Mouse (Mus musculus) layer of hippocampus, postnatal 25 days (tissue): ENCODE data around the gene Amer2. TPM values are rescaled to one million over a fixed set of nuclear protein-coding genes. Genes with fewer than 3 reads are reported as not detected.
A peak's percentile ranks its signal among the peaks of the same experiment; 100 is the strongest.
"Not testable (repeated sequence)": the region's sequence is repeated elsewhere in the genome, so short reads cannot be mapped to it uniquely, and the experiment has no call there.

Experiments
- DNase-seq, 2 experiments: peaks; one replicate each; pipeline ENCODE4 v3.0.0; 2022; ENCODE audit warnings: mixed read lengths in 2 of 2, low spot score in 1 of 2; ENCODE audit errors: extremely low spot score in 1 of 2
- total RNA-seq, 2 experiments: library from RNA; stranded (reverse); gene quantifications; 2 replicates each; pipeline ENCODE4 v1.2.3; 2021

Amer2 gene
- total RNA-seq, result 10 to 100 TPM; 42.9 to 49.0 TPM

DNA sequence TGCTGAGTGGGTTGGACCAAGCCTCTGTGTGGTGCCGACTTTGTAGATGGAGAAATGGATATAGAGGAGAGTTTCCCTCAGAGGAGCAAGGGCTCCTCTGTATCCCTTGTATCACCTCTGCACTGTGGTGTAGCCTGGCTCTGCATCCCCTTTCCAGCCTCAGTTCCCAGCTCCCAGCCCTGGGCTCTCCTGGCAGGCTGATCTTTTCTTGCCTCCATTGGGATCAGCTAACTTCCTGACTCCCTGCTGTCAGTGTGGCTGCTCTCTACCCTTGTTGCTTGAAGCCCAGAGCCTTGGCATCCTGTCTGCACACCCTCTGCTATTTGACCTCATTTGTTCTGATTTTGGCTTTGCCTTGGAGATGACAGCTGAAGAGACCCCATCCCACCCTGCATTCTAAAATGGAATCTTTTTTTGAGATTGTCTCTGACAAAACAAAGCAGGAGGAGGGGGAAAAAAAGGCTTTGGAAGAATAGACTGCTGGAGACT is at the start of gene Amer2:
Gene Amer2 (plus strand): TSS at position 439 of the 489 bp plus-strand sequence.
- no peak for DNase-seq

DNA sequence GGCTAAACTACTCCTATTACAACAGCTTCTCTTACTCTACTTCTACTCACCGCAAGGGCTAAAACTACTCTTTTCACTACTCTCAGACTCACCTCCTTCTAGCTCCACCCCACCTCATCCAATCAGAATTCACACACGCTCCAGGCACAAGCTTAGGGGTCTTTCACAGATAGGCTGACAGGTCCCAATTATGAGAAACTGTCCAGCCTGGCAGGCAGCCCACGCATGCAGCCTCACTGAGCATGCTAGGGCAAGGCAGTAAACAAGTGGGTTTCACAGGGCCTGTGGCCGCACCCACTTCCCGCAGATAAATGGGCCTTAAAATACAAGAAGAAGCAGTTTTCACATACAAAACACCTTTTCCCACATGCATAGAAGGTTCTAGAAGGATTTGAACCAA is 33.1 kb upstream of the Amer2 start:
- DNase-seq, result not testable (repeated sequence)

DNA sequence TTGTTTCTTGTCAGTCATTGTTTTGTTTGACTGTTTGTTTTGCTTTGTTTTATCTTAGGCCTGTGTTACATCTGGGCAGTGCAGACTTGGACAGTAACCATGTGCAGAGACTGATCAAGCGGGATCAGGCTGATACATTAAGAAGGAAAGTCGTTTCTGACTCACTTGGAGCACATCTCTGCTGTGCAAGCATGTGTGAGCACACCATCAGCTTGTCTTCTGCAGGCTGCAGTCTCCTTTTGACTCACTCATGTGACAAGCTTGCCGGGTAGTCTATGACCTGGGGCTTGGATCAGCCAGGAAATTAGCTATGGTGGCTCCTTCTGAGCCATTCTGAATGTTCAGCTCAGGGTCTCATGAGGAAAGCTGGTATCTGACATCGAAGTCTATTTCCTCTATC is 32.5 kb upstream of the Amer2 start:
- no peak for DNase-seq

DNA sequence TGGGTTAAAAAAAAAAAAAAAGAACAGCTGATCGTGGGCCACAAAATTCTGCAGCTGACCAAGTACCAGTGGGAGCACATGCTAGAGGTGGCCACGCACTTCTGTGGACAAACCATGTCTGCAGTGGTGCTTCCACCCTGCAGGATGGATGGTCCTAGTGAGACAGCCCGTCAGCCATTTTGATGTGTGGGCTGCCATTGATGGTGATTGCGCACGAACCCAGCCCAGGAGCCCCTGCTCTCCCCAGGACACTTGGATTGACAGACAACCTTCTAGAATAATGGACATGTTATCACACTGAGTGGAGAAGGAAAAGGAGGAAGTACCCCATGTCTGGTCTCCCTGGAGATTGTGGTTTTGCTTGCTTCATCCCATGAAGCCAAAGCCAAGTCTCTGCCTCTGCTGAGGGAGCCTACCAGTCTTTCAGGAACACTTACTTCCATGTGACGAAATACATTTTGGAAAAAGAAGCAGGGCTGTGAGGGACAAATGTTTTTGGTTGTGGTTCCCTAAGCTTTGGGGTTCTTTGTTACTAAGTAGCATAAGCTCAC is 27.7 kb upstream of the Amer2 start:
- DNase-seq, result no peak

DNA sequence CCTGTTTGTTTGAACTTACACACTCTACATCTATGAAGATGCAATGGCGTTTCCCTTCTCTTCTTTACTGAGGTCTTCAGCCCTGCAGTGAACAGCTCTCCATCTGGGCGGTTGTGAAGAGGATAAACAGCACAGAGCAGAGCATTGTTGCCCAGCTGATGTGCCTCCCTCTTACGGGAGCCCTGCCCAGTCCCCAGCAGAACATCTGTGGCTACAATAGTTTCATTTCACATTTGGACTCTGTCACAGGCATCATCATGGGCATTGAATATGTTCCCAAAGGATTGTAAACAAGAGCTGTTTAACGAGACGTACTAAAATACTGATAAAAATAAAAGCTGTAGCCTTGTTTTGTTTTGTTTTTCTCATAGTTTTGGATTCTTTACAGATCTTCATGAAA is 14.7 kb upstream of the Amer2 start:
- DNase-seq, result no peak

DNA sequence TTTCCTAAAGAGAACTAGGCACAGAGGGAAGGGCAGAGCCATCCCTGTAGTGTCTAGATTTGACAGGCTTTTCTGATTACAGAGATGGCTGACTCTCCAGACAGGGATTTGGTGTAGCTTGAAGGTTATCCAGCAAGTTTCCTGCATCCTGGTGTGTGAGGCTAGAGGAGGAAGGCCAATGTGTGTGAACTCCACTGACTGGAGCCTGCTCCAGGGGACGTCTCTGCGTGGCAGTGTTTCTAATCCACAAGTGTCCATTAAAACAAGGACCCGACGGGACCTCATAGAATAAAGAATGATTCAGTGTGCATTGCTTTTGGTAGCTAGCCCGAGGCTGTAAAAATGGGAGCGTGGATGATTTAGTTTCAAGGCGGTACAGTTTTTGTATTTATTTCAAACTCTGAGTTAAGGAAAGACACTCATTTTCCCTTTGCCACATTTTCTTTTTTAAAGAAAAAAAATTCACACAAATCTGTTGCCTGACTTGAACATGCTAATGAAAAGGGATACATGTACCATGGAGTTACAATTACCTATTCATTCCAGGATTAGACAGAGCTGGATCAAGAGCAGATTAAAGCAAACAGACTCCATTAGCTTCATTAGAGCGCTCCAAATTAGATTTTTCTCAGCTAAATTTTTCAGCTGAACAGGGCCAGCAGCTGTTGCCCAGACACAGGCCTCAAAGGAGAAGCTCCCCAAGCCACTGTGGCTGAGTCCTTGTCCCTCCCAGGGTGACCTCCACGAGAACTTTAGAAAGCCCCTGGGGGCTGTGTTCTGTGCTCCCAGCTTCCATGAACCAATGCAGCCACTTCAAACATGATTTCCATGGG is 11.5 kb upstream of the Amer2 start:
- DNase-seq, result no peak

DNA sequence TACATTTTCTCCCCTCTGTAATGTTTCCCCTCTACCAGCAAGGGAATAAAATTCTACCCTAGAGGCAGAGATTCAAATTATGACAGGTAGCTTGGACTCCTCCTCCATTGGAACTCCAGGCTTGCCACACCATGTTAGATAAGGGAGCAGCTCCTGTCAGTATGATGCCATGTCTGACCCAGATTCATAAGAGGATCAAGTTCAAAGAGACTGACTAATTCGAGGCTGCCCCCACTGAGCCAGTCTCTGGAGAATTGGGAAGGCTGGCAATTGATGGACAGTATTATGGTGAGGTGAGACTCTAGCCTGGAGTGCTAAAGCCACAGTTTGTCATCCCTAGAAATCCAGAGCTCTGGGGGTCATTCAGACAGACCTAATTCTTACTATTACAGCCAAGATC is 6.3 kb upstream of the Amer2 start:
- DNase-seq, result no peak

DNA sequence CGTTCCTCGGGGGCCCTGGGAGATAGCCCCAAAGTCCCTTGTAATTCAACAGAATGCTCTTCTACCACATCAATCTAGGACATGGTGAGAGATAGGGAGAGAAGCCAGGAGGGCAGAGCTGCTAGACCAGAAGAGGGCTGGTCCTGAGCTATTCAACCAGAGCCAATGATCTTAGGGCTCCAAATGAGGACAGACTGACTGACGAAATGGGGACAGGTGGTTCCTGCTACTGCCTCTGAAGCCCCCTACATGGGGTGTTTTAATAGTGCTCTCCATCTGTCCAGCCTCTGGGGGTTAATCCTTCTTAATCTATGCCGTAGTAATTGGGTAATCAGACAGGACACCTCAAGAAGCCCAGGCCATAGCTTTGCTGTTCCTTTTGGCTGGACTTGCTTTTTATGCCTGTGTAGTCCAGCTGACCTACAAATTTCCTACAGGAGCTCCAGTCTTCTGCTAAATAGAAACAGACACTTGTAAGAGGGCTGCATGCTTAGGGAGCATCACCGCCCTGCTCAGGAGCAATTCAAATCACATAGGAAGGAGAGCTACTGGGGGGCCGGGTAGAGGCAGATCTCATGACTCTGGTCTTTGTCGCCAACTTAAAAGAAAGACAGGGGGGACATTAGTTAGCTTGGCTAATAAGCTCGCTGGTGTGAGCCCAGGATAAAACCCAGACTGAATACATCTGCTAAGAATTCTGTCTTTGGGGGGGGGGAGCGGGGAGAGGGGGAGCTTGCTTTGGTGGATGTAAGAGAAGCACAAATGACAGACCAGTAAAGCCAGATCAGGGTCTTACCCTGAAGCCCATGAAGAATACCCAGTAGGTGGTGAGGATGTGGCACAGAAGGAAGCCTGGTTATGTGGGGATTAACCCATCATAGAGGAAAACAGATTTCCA is 4.0 kb upstream of the Amer2 start:
- no peak for DNase-seq

DNA sequence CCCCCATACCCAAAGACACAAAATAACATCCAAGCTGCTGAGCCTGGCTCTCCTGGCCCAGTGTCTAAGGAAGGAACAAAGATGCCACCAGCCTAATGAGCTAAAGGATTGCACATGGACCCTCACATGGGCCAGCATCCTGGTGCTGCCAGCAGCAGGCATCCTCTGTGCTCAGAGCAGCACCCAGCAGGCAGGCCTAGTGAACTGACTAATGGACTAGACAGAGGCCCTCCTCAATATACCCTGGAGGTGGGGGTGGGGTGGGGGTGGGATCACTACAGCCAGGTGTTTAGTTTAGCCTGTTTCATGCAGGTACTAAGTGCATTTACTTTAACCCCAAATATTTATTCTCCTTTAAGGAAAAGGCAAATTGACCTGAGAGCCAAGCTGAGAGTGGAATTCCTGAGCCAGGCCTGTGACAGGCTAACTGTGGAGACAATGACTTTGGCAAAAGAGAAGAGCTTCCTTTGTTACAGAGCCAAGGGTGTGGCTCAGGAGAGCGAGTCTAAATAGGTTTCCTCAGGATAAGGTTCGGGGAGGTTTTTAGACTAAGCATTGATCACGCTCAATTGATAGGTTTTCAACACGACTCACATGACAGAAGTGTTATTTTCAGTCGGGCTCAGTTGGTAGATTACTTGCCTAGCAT is 3.3 kb upstream of the Amer2 start:
- DNase-seq, result no peak

DNA sequence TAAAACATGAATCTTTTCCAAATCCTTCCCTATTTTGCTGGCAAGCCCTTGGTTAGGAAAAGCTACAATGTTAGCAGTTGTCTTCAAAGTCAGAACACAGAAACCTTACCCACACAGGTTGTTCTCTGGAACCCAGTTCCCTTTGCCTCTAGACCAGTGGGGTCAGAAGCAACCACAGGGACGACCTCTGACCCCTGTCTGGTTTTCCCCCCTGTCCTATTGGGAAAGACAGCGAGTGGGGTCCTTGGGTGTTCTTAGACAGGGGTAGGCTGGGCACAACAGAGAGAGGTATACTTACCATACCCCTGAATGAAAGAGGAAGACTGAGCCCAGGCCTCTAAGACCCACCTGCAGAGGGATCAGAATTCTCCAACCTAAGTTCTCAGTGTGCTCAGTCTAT is 4.0 kb downstream of the Amer2 start:
- no peak for DNase-seq

DNA sequence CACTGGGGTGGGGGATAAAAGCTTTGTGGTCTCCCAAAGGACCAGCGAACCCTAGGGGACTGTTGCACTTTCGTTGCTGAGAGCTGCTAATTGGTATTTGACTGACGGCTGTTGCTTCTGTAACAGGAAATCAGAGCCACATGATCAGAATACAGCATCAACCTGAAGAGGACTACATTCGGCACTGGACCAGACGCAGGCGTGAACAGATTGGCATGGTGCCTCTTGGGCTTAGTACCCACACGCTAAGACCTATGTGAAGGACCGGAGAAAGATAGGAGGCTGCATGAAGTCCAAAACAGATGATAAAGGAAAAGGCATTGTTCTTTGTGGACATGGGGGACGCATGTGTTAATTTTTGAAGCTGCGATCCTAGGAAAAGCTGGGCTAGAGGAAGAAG is 4.5 kb downstream of the Amer2 start:
- DNase-seq, result peak in 1 of 2 experiments; percentile 31

DNA sequence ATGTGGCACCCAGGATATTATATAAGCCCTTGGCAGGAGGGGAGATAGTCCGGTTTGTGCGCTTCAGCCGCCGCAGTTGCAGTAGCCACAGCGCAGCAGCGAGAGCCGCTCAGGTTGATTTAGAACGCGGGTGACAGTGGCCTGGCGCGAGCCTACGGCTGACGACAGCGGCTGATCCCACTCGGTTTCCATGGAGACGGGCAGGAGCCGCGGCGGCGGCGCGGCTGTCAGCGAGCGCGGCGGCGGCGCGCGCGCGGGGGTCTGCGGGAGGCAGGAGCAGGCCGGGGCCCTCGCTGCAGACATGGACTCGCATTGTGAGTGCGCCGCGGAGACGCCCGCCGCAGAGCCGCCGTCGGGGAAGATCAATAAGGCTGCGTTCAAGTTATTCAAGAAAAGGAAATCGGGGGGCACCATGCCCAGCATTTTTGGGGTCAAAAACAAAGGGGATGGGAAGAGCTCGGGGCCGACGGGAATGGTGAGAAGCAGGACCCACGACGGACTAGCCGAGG is 5.1 kb downstream of the Amer2 start:
- DNase-seq, result peak; percentile 73 to 87

DNA sequence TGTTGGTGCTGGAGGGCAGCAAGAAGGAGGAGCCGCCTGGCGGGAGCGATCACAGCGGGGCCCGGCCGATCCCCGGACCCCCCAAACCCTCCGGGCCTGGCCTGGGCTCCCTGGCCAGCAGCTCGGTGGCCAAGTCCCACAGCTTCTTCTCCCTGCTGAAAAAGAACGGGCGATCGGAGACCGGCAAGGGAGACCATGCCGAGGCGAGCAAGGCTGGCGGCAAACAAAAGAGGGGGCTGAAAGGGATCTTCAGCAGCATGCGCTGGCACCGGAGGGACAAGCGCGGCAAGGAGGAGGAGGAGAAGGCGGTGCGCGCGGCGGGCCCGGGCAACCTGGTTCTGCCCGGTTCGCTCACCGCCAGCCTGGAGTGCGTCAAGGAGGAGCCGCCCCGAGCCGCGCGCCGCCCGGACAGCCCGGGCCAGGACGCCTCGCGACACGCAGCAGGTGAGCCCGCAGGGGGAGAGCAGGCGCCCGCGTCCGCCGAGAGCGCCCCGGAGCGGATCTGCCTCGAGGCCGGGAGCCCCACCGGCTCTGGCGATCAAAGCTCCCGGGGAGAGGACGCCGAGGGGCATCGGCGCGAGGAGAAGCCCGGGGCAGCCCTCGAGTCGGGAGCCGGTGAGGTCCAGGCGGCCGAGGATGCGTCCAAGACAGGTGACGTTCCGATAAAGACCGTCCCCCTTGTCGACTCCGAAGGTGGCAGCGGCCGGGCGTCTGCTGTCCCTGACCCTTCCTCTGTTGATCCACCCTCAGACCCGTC is 5.7 kb downstream of the Amer2 start:
- DNase-seq, result peak; percentile 38 to 58

DNA sequence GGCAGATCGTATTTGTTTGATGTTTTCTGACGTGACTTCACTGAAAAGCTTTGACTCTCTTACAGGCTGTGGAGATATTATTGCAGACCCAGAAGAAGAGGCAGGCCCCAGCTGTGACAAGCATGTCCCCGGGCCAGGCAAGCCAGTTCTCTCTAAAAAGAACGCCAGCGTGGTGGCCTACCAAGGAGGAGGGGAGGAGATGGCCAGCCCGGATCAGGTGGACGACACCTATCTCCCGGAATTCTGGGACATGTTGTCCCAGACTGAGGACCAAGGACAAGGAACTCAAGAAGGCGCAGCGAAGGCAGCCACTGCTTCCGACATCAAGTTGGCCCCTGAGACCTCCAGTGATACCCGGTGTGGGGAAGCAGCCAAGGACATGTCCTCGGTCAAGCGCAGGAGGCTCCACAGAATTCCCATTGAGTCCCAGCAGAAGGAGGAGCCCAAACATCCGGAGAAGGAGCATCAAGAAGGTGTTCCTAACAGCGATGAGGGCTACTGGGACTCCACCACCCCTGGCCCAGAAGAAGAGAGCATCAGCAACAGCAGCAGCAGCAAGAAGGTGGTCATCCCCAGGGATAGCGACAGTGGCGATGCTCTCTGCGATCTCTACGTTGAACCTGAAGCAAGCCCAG is 6.4 kb downstream of the Amer2 start:
- peak in 1 of 2 experiments; percentile 24 for DNase-seq

DNA sequence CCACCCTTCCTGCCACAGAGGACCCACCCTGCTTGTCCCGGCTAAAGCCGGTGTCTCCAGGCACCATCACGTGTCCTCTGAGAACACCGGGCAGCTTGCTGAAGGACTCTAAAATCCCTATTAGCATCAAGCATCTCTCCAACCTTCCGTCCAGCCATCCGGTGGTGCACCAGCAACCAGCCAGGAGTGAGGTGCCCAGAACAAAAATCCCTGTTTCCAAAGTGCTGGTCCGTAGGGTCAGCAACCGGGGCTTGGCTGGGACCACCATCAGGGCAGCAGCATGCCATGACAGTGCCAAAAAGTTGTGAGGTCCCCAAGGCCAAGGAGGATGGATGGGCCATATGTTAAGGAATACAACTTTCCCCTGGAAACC is 6.9 kb downstream of the Amer2 start:
- no peak for DNase-seq

DNA sequence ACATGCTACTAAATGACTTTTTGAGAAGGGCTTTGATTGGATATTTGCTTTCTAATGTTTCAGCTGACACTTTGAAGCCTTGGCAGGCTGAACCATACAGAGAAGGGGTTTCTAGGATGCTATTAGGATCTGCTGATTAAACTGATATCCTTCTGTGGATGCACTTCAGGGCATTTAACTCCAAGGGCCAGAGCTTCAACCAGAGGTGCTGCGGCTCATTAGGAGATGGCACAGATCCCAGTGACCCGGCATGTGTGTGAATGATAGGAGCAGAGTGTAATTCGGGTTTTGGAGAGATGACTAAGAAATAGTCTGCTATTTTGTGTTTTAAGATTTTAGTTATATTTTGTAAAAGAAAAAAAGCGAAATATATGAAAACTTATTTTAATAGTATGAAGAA is 8.6 kb downstream of the Amer2 start:
- DNase-seq, result no peak

DNA sequence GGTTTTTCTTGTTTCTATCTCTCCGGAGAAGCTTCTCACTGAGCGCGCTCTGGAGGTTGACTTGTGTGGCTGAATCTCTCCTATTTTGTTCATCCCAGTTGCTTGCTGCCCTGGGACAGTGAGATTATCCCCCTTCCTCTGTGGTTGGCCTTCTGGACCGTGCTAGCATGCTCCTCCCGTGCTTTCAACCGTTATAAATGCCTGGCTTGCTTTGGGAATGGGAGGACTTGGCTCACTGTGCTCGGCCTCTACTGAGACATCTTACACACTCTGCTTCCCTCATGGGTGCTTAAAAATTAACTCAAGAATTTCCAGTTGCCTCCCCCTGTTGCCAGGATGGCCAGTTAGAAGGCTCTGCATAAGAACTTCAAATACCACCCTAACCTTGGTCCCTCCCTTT is 10.8 kb downstream of the Amer2 start:
- DNase-seq, result no peak

DNA sequence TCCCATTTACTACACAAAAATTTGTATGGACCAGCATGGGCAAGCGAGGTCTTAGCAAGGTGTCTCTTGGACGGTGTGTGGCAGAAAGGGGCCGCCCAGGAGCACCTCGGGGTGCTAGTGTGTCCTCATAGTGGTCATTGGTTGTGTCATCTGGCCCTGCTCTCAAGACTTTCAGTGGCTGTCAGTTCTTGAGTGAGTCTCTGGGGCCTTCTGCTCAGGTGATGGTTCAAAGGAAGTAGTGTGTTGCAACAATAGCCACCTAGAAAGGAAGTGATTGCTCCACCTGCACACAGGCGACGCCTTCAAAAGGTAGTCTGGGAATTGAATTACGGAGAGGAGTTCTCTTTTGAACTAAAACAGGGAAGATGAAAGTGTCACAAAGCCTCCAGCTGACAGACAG is 11.2 kb downstream of the Amer2 start:
- DNase-seq, result no peak

DNA sequence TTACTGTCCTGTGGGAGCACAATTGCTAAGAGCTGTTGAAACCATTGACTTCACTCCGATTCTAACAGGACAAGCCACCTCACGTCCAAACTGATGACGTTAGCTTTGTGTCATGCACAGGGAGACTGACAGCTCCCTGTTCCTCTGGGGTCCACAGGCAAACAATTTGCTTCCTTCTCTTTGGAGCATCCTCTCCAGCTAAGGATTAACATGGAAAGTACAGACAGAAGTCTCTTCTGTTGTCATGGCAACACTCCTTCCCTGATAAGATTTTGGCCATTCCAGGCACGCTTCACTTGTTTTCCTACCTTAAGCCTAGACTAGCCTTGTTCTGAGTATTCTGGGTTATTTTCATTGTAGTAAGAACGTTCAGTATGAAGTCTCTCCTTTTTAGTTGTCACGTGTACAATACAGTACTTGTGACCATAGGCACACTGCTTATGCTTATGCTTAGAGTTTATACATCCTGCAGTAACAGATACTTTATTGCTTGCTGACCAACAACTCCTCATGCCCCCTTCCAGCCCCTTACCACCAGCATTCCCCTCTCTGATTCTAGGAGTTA is 12.1 kb downstream of the Amer2 start:
- DNase-seq, result no peak
